Mouse (Mus musculus) heart, adult 2 months (tissue): Measurements from ENCODE around the gene Tcf19.

ENCODE experiments used
- CTCF ChIP-seq: fragments of 200-600 bp; IDR thresholded peaks from 2 replicates; pipeline ENCODE4 v1.8.1; 2022; ENCODE audit warnings: antibody characterized with exemption, mild to moderate bottlenecking, moderate library complexity
- EP300 ChIP-seq: fragments of 200-500 bp; IDR thresholded peaks from 2 replicates; pipeline ENCODE4 v1.6.1; 2011; ENCODE audit warnings: low read depth, low read length, control low read depth; ENCODE audit not compliant: insufficient read depth
- POLR2A ChIP-seq: fragments of 200-500 bp; IDR thresholded peaks from 2 replicates; pipeline ENCODE4 v1.6.1; 2011; ENCODE audit warnings: mild to moderate bottlenecking, low read depth, low read length, control low read depth; ENCODE audit not compliant: insufficient read depth

GRCm38 (mm10) chr17:35538476-35538875 lies 21.9 kb upstream of the Tcf19 start:
- TF ChIP-seq CTCF (no peak), EP300 (no peak), POLR2A (no peak)
